Mouse (Mus musculus) kidney, embryonic 16.5 days (tissue): ENCODE measurements around the gene Pmm1. TPM values are rescaled to one million over a fixed set of nuclear protein-coding genes. Genes with fewer than 3 reads are reported as not detected.
A peak's percentile ranks its signal among the peaks of the same experiment; 100 is the strongest.
"Not testable (repeated sequence)": the region's sequence is repeated elsewhere in the genome, so short reads cannot be mapped to it uniquely, and the experiment has no call there.

Experiments used
- ATAC-seq: fragments of 200-750 bp; cut with Nextera tagmentation; 2 replicates; pipeline ENCODE4 v1.8.0; 2017; ENCODE audit warnings: moderate TSS enrichment; ENCODE audit not compliant: low FRiP score, low TSS enrichment
- H3K27ac ChIP-seq: fragments of 300-500 bp; sonication (generic); 2 replicates; pipeline ENCODE4 v1.5.1; 2014; ENCODE audit warnings: low read length
- H3K27me3 ChIP-seq: fragments of 300-500 bp; sonication (generic); 2 replicates; pipeline ENCODE4 v1.6.1; 2014; ENCODE audit warnings: low read length, control low read depth, mixed read lengths; ENCODE audit not compliant: insufficient read depth
- H3K36me3 ChIP-seq: fragments of 300-500 bp; sonication (generic); 2 replicates; pipeline ENCODE4 v1.6.1; 2014; ENCODE audit warnings: low read length, control low read depth, mixed read lengths; ENCODE audit not compliant: insufficient read depth
- H3K4me1 ChIP-seq: fragments of 300-500 bp; sonication (generic); 2 replicates; pipeline ENCODE4 v1.6.1; 2014; ENCODE audit warnings: low read length, control low read depth, mixed read lengths; ENCODE audit not compliant: insufficient read depth
- H3K4me2 ChIP-seq: fragments of 300-500 bp; sonication (generic); replicated peaks from 2 replicates; pipeline ENCODE4 v1.6.1; 2014; ENCODE audit warnings: low read depth, low read length
- H3K4me3 ChIP-seq: fragments of 300-500 bp; sonication (generic); 2 replicates; pipeline ENCODE4 v1.5.1; 2014; ENCODE audit warnings: mild to moderate bottlenecking, low read length
- H3K9ac ChIP-seq: fragments of 300-500 bp; sonication (generic); replicated peaks from 2 replicates; pipeline ENCODE4 v1.6.1; 2014; ENCODE audit warnings: low read length
- H3K9me3 ChIP-seq: fragments of 300-500 bp; sonication (generic); 2 replicates; pipeline ENCODE4 v1.6.1; 2016; ENCODE audit warnings: low read length, control low read depth
- WGBS: fragments of 180-500 bp; shearing (Covaris S2); extraction: QIAGEN DNeasy Blood & Tissue Kit; methylation state at CpG from one replicate; pipeline ENCODE4 v1.1.7; 2014; 5-methylcytosine and 5-hydroxymethylcytosine counted together
- polyA plus RNA-seq: library from polyadenylated mRNA; unstranded; fragments of >200 nt; fragmentation: Nextera tagmentation; extraction: Ambion mirVana; gene quantifications from 2 replicates; pipeline ENCODE4 v1.2.1, GENCODE M21; 2015

The Pmm1 gene
- polyA plus RNA-seq, 1 experiment from 2014 or later, result 37.3 TPM

GRCm38 (mm10) chr15:81975156-81975555 is 14.4 kb upstream of the Pmm1 start:
- ATAC-seq, H3K27ac ChIP-seq, H3K4me2 ChIP-seq, H3K36me3 ChIP-seq, H3K27me3 ChIP-seq, H3K4me1 ChIP-seq, H3K9ac ChIP-seq, H3K9me3 ChIP-seq, H3K4me3 ChIP-seq: not testable (repeated sequence)
- 90% methylated on average over 8 of the region's 8 CpGs for WGBS

GRCm38 (mm10) chr15:81970498-81970897 is 9.8 kb upstream of the Pmm1 start:
- ATAC-seq, H3K27ac ChIP-seq, H3K36me3 ChIP-seq, H3K4me1 ChIP-seq, H3K27me3 ChIP-seq, H3K4me3 ChIP-seq, H3K9me3 ChIP-seq, H3K9ac ChIP-seq, H3K4me2 ChIP-seq: not testable (repeated sequence)
- 92% methylated on average over 4 of the region's 4 CpGs for WGBS

GRCm38 (mm10) chr15:81969635-81970034 is 8.9 kb upstream of the Pmm1 start:
- not testable (repeated sequence) for H3K4me3 ChIP-seq, ATAC-seq, H3K27ac ChIP-seq, H3K9ac ChIP-seq, H3K9me3 ChIP-seq, H3K27me3 ChIP-seq, H3K4me2 ChIP-seq, H3K4me1 ChIP-seq, H3K36me3 ChIP-seq
- WGBS, result 76% methylated on average over 6 of the region's 6 CpGs

- Histone ChIP-seq H3K27ac (no peak overlapping the region; the same call in 1 of the 2 replicates), H3K27me3 (no peaks in the 10 kb centered on the region), H3K4me3 (no peak overlapping the region), H3K9me3 (peaks cover 9% of the 10 kb centered on the region), H3K36me3 (no peaks in the 10 kb centered on the region), H3K4me2 (no peak overlapping the region), H3K9ac (no peak overlapping the region), H3K4me1 (no peaks in the 10 kb centered on the region)
- 41% methylated on average over 7 of the region's 7 CpGs for WGBS
- ATAC-seq, result no peak
These were observed 8.4 kb upstream of the Pmm1 start for GRCm38 (mm10) chr15:81969173-81969572.

- no peaks in the 10 kb centered on the region for H3K4me1 ChIP-seq
- no peak overlapping the region for H3K27ac ChIP-seq
- H3K9me3 ChIP-seq, result peaks cover 9% of the 10 kb centered on the region
- H3K4me2 ChIP-seq, result no peak overlapping the region
- ATAC-seq, result no peak
- no peaks in the 10 kb centered on the region for H3K27me3 ChIP-seq
- 57% methylated on average over 2 of the region's 2 CpGs for WGBS
- no peak overlapping the region for H3K9ac ChIP-seq
- H3K36me3 ChIP-seq, result no peaks in the 10 kb centered on the region
- H3K4me3 ChIP-seq, result no peak overlapping the region
These were observed 7.7 kb upstream of the Pmm1 start for GRCm38 (mm10) chr15:81968447-81968846.

GRCm38 (mm10) chr15:81967821-81968220 is 7.1 kb upstream of the Pmm1 start:
- Histone ChIP-seq H3K27me3 (no peaks in the 10 kb centered on the region), H3K9ac (no peak overlapping the region), H3K4me1 (no peaks in the 10 kb centered on the region), H3K36me3 (no peaks in the 10 kb centered on the region), H3K4me2 (no peak overlapping the region), H3K4me3 (no peak overlapping the region), H3K9me3 (peaks cover 5% of the 10 kb centered on the region), H3K27ac (no peak overlapping the region)
- 88% methylated on average over 5 of the region's 5 CpGs for WGBS
- ATAC-seq, result no peak

GRCm38 (mm10) chr15:81966062-81966829 is 5.5 kb upstream of the Pmm1 start:
- WGBS, result 80% methylated on average over 12 of the region's 14 CpGs
- no peak overlapping the region for H3K4me3 ChIP-seq
- no peaks in the 10 kb centered on the region for H3K4me1 ChIP-seq
- H3K36me3 ChIP-seq, result no peaks in the 10 kb centered on the region
- H3K27me3 ChIP-seq, result no peaks in the 10 kb centered on the region
- no peak overlapping the region for H3K27ac ChIP-seq
- H3K9ac ChIP-seq, result no peak overlapping the region
- H3K9me3 ChIP-seq, result no peaks in the 10 kb centered on the region
- H3K4me2 ChIP-seq, result no peak overlapping the region
- no peak for ATAC-seq

GRCm38 (mm10) chr15:81964980-81965545 is 4.3 kb upstream of the Pmm1 start:
- Histone ChIP-seq H3K4me2 (no peak overlapping the region), H3K9me3 (no peaks in the 10 kb centered on the region), H3K27me3 (no peaks in the 10 kb centered on the region), H3K27ac (no peak overlapping the region), H3K36me3 (no peaks in the 10 kb centered on the region), H3K4me1 (no peaks in the 10 kb centered on the region), H3K4me3 (no peak overlapping the region), H3K9ac (no peak overlapping the region)
- ATAC-seq, result no peak
- 67% methylated on average over 4 of the region's 4 CpGs for WGBS

GRCm38 (mm10) chr15:81964262-81964661 is 3.5 kb upstream of the Pmm1 start:
- Histone ChIP-seq H3K9me3 (no peaks in the 10 kb centered on the region), H3K27ac (no peak overlapping the region), H3K27me3 (no peaks in the 10 kb centered on the region), H3K9ac (no peak overlapping the region), H3K4me2 (no peak overlapping the region), H3K36me3 (no peaks in the 10 kb centered on the region), H3K4me1 (0 out of 2 replicates have a peak, but pooled peaks cover 4% of the 10 kb centered on the region), H3K4me3 (no peak overlapping the region)
- 39% methylated on average over 1 of the region's 1 CpGs for WGBS
- no peak for ATAC-seq

GRCm38 (mm10) chr15:81961078-81961451 is 335 bp upstream of the Pmm1 start:
- H3K4me2 ChIP-seq, result peak overlapping the region; percentile 99
- no peaks in the 10 kb centered on the region for H3K9me3 ChIP-seq
- 2% methylated on average over 8 of the region's 8 CpGs for WGBS
- peak overlapping the region; percentile 58 for H3K4me3 ChIP-seq
- H3K36me3 ChIP-seq, result no peaks in the 10 kb centered on the region; the same call in 1 of the 2 replicates
- ATAC-seq, result no peak
- H3K9ac ChIP-seq, result peak overlapping the region; percentile 51
- 0 out of 2 replicates have a peak, but pooled peaks cover 4% of the 10 kb centered on the region for H3K4me1 ChIP-seq
- no peak overlapping the region for H3K27ac ChIP-seq
- no peaks in the 10 kb centered on the region for H3K27me3 ChIP-seq
